Mouse (Mus musculus) hindbrain, postnatal 0 days (tissue): ENCODE measurements around the gene Magi2. TPM values are rescaled to one million over a fixed set of nuclear protein-coding genes. Genes with fewer than 3 reads are reported as not detected.

ENCODE experiments used
- ATAC-seq: fragments of 200-750 bp; cut with Nextera tagmentation; 2 replicates; pipeline ENCODE4 v1.8.0; 2017; ENCODE audit warnings: mild to moderate bottlenecking, moderate TSS enrichment, moderate library complexity
- DNase-seq: peaks from one replicate; pipeline ENCODE4 v3.0.0-alpha.2; 2015; ENCODE audit warnings: low spot score
- H3K27ac ChIP-seq: fragments of 300-500 bp; sonication (generic); 2 replicates; pipeline ENCODE4 v1.5.1; 2014; ENCODE audit warnings: mild to moderate bottlenecking
- H3K27me3 ChIP-seq: fragments of 300-500 bp; sonication (generic); 2 replicates; pipeline ENCODE4 v1.6.1; 2014; ENCODE audit warnings: low read length, mixed read lengths; ENCODE audit not compliant: insufficient read depth
- H3K36me3 ChIP-seq: fragments of 300-500 bp; sonication (generic); 2 replicates; pipeline ENCODE4 v1.6.1; 2014; ENCODE audit warnings: low read length, mixed read lengths; ENCODE audit not compliant: insufficient read depth
- H3K4me1 ChIP-seq: fragments of 300-500 bp; sonication (generic); 2 replicates; pipeline ENCODE4 v1.6.1; 2014; ENCODE audit warnings: antibody characterized with exemption, low read length, mixed read lengths; ENCODE audit not compliant: insufficient read depth
- H3K4me2 ChIP-seq: fragments of 300-500 bp; sonication (generic); 2 replicates; pipeline ENCODE4 v1.6.1; 2014; ENCODE audit warnings: low read depth, mild to moderate bottlenecking, low read length, moderate library complexity, mixed read lengths
- H3K4me3 ChIP-seq: fragments of 300-500 bp; sonication (generic); 2 replicates; pipeline ENCODE4 v1.5.1; 2014; ENCODE audit warnings: low read length
- H3K9ac ChIP-seq: fragments of 300-500 bp; sonication (generic); replicated peaks from 2 replicates; pipeline ENCODE4 v1.6.1; 2014; ENCODE audit warnings: mild to moderate bottlenecking, low read length, moderate library complexity, mixed read lengths
- H3K9me3 ChIP-seq: fragments of 300-500 bp; sonication (generic); 2 replicates; pipeline ENCODE4 v1.6.1; 2016; ENCODE audit warnings: low read length, mixed read lengths
- CTCF ChIP-seq: IDR thresholded peaks from 2 replicates; pipeline ENCODE4 v1.5.1; 2016; ENCODE audit warnings: antibody characterized with exemption, control low read depth, low read depth
- WGBS: fragments of 180-500 bp; shearing (Covaris S2); extraction: QIAGEN DNeasy Blood & Tissue Kit; methylation state at CpG from one replicate; pipeline ENCODE4 v1.1.7; 2014; 5-methylcytosine and 5-hydroxymethylcytosine counted together
- polyA plus RNA-seq: library from polyadenylated mRNA; unstranded; fragments of >200 nt; fragmentation: Nextera tagmentation; extraction: Ambion mirVana; gene quantifications from 2 replicates; pipeline ENCODE4 v1.2.1, GENCODE M21; 2015
- total RNA-seq: library from RNA; depleted of rRNA; stranded (reverse); fragments of >200 nt; gene quantifications from 2 replicates; pipeline ENCODE4 v1.2.3, GENCODE M21; 2014

Magi2 gene
- total and polyA plus RNA-seq, 2 experiments from 2014 or later, result 17.3 to 45.5 TPM

DNA sequence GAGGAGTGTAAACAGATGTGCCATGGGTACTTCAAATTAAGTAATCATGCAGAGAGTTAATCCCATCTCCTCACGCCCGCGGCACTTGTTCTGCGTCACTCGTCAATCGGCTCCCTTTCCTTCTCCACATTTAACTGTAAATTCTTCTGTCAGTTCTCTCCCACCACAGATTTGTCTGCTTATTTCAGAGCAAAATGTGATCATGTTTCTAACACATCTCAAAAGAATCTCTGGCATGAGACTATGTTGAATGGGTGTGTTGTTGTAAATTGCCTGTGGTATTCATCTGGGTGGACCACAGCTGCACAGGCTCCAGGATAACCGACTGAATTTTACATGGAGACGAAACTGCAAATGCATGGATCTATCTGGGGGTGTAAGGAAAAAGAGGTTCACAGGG is 1408.0 kb downstream of the Magi2 start:
- H3K27me3 ChIP-seq, result no peaks in the 10 kb centered on the region
- ATAC-seq (no peak), DNase-seq (no peak)
- H3K4me2 ChIP-seq, result no peak overlapping the region
- no peak overlapping the region for H3K9ac ChIP-seq
- no peaks in the 10 kb centered on the region for H3K36me3 ChIP-seq
- H3K27ac ChIP-seq, result no peak overlapping the region
- no peaks in the 10 kb centered on the region for H3K9me3 ChIP-seq
- H3K4me3 ChIP-seq, result no peak overlapping the region
- 55% methylated on average over 8 of the region's 8 CpGs for WGBS
- no peak for TF ChIP-seq CTCF
- H3K4me1 ChIP-seq, result no peaks in the 10 kb centered on the region

DNA sequence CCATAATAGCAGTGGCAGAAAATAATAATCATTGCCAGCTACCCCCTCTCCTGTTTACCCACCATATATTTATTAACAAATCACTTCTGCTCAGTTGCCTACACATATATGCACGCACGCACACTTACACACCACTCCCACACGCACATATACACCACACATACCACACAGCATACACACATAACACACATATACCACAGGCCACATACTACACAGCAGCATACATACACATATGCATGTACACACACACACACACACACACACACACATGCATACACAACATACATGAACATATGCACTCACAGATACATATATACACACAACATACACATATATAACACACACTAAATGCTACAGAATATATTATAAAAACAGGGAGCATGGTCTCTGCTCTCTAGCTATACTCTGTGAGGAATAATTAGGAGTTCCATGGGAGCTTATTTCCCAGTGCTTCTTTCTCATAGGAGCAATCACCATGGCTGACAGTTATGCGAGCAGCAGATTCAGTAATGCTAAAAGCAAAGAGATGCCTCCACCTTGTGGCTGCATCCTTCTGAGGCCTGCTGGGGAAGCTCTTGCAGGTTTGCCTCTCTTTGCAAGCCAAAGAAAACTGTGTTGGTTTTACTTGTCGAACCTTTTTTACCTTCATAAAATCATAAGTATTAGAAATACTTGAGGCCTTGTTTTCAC is 1410.6 kb downstream of the Magi2 start:
- Histone ChIP-seq H3K4me3 (no peak overlapping the region), H3K4me1 (0 out of 2 replicates have a peak, but pooled peaks cover 3% of the 10 kb centered on the region), H3K36me3 (no peaks in the 10 kb centered on the region), H3K27me3 (no peaks in the 10 kb centered on the region), H3K27ac (no peak overlapping the region), H3K4me2 (no peak overlapping the region), H3K9me3 (no peaks in the 10 kb centered on the region), H3K9ac (no peak overlapping the region)
- 75% methylated on average over 5 of the region's 5 CpGs for WGBS
- peak; percentile 78 for TF ChIP-seq CTCF
- ATAC-seq (peak; percentile 44; the same call in 1 of the 2 replicates), DNase-seq (peak; percentile 78)

- Histone ChIP-seq H3K4me3 (no peak overlapping the region), H3K36me3 (no peaks in the 10 kb centered on the region), H3K9ac (no peak overlapping the region), H3K4me2 (no peak overlapping the region), H3K27ac (no peak overlapping the region), H3K4me1 (0 out of 2 replicates have a peak, but pooled peaks cover 3% of the 10 kb centered on the region), H3K9me3 (no peaks in the 10 kb centered on the region), H3K27me3 (no peaks in the 10 kb centered on the region)
- TF ChIP-seq CTCF, result no peak
- no peak; the same call in 1 of the 2 replicates for ATAC-seq
- 38% methylated on average over 7 of the region's 7 CpGs for WGBS
- DNase-seq, result peak; percentile 47
These were observed 1415.4 kb downstream of the Magi2 start for GRCm38 (mm10) chr5:20642196-20642595.

DNA sequence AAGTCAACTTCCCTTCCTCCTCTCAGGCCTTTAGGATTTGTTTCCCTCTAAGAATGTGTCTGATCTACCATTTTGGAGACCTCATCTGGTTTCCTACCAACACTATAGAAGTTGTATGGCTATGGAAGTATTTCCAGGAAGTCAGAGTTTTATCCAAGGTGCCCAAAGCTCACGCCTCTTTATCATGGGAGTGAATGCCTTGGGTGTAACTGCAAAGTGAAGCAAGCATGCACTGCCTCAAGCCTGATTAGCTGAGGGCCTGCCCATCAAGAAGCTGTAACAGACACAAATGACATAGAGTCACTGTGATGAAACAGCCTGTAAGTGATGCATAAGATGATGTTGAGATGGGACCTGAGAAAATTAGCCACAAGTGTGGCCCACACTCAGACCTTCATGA is 1416.9 kb downstream of the Magi2 start:
- no peak for DNase-seq
- Histone ChIP-seq H3K27ac (no peak overlapping the region), H3K27me3 (no peaks in the 10 kb centered on the region), H3K4me2 (no peak overlapping the region), H3K4me3 (no peak overlapping the region), H3K36me3 (no peaks in the 10 kb centered on the region), H3K9me3 (no peaks in the 10 kb centered on the region), H3K9ac (no peak overlapping the region), H3K4me1 (0 out of 2 replicates have a peak, but pooled peaks cover 3% of the 10 kb centered on the region)
- 93% methylated on average over 1 of the region's 1 CpGs for WGBS
- TF ChIP-seq CTCF, result no peak
- ATAC-seq, result no peak

GRCm38 (mm10) chr5:20646947-20647346 is 1420.1 kb downstream of the Magi2 start:
- Histone ChIP-seq H3K36me3 (no peaks in the 10 kb centered on the region), H3K9ac (no peak overlapping the region), H3K27me3 (no peaks in the 10 kb centered on the region), H3K4me3 (no peak overlapping the region), H3K4me2 (no peak overlapping the region), H3K4me1 (no peaks in the 10 kb centered on the region), H3K9me3 (no peaks in the 10 kb centered on the region), H3K27ac (no peak overlapping the region)
- DNase-seq (no peak), ATAC-seq (no peak)
- no peak for TF ChIP-seq CTCF
- WGBS, result 96% methylated on average over 3 of the region's 3 CpGs

- Histone ChIP-seq H3K36me3 (no peaks in the 10 kb centered on the region), H3K27ac (peak overlapping the region; percentile 41; the same call in 1 of the 2 replicates)
- ATAC-seq, result peak; percentile 19; the same call in 1 of the 2 replicates
These were observed 1426.8 kb downstream of the Magi2 start for GRCm38 (mm10) chr5:20653425-20654185.

More at GRCm38 (mm10) chr5:20653425-20654185, 1426.8 kb downstream of the Magi2 start:
- H3K4me1 ChIP-seq, result no peaks in the 10 kb centered on the region; the same call in 1 of the 2 replicates
- DNase-seq, result peak; percentile 64
- H3K4me3 ChIP-seq, result no peak overlapping the region
- WGBS, result 50% methylated on average over 11 of the region's 11 CpGs
- H3K9ac ChIP-seq, result no peak overlapping the region
- TF ChIP-seq CTCF, result peak; percentile 61
- H3K9me3 ChIP-seq, result no peaks in the 10 kb centered on the region
- H3K27me3 ChIP-seq, result no peaks in the 10 kb centered on the region
- no peak overlapping the region for H3K4me2 ChIP-seq
